Mouse (Mus musculus) erythroblast, embryonic 14.5 days (primary cell): ENCODE measurements around the gene Slamf7.

ENCODE experiments used
- GATA1 ChIP-seq: IDR thresholded peaks from 2 replicates; pipeline ENCODE4 v1.6.1; 2012; ENCODE audit warnings: low read length, inconsistent platforms, mixed read lengths
- TAL1 ChIP-seq: IDR thresholded peaks from 3 replicates; pipeline ENCODE4 v1.6.1; 2012; ENCODE audit warnings: low read length, inconsistent platforms, mixed read lengths

DNA sequence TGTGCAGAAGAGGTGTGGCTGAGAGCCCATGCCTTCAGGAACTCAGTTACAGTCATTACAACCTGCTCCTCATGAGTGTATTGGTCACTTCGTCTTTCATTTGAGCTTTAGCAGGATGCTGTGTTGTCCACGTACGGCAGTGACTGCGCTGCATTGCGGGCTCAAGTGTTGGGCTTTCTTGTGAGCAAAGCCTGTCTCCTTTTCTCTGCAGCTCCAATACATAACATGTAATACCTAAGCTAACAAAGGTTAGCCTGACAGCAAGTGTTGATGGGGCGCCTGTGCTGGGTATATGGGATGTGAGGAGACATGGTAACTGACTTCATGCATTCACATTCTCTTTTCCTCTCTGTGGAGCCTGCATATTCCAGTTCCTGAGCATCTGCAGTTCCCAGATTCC is 32.7 kb downstream of the Slamf7 start:
- TF ChIP-seq TAL1 (no peak), GATA1 (no peak)
